In the genomic region with DNA sequence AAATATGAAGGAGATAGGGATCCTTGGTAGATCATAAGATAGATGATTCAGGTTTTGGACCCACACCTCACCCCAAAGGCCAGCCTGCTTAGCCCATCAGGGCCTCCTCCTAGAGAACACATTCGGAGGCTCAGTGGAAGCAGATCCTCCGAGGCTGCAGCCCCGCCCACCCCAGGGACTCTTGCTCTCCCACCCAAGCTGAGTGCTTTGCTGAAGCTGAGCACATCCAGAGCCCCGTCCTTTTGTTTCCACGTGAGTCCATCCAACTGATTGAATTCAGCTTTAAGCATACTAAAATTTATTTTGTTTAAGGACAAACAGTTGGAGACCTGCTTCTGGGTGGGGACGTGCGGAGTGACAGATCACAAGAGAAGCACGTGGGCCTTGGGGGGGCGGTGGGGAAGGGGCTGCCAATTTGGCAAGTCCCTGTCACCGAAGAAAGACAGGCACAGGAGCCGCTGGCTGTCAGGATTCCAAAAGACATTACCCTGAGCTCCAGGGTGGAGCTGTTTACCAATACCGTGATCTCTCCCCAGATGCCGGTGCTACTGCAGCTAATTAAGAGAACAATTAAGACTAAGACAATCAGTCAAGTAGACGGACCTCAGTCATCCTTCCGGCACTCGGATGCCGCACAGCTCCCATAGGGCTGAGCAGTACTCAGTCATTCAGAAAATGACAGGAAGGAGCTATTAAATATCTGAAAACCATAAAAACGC, we compare ENCODE assay signal across 8 mouse cellular contexts.
DNase-seq lines count a peak whose midpoint lies in the region; ATAC-seq lines count a peak whose summit lies in the region.
"Had no signal": no experiment of that assay in that cellular context is flagged by ENCODE, and none has a peak within 500 bp of the region (broad histone marks: within the 10 kb centered on the region; RNA-seq: fewer than 3 reads in every experiment).

No protein-coding gene starts in this region.

- DNase-seq in lung, postnatal 36 days, result no peak
- DNase-seq in limb, embryonic 10.5 days (ENCODE audit: low spot score), result no peak
- no peak for DNase-seq in thymus, postnatal 14 days
- DNase-seq in kidney, adult 11 months, result no peak
- DNase-seq: kidney, adult 2 months had no signal

- ATAC-seq in lung, embryonic 16.5 days (ENCODE audit: low read depth), result no peak
- ATAC-seq in forebrain, embryonic 13.5 days, result peak; percentile 74
- no peak for ATAC-seq in stomach, embryonic 14.5 days (ENCODE audit: insufficient number of reproducible peaks, insufficient read depth, low FRiP score, low read depth)

- H3K9ac ChIP-seq in lung, embryonic 16.5 days (ENCODE audit: low read length), result no peak overlapping the region
- 0 out of 2 replicates have a peak overlapping the region, but pooled peaks have one; percentile 40 for H3K9ac ChIP-seq in forebrain, embryonic 13.5 days
- H3K9ac ChIP-seq in stomach, embryonic 14.5 days (replicated peaks; ENCODE audit: low read depth, low read length), result no peak overlapping the region

- H3K27ac ChIP-seq in lung, embryonic 16.5 days (ENCODE audit: low read length), result no peak overlapping the region
- no peak overlapping the region for H3K27ac ChIP-seq in forebrain, embryonic 13.5 days
- no peak overlapping the region for H3K27ac ChIP-seq in limb, embryonic 10.5 days
- no peak overlapping the region for H3K27ac ChIP-seq in stomach, embryonic 14.5 days (ENCODE audit: low read length)

- H3K4me2 ChIP-seq in lung, embryonic 16.5 days (ENCODE audit: low read depth, low read length), result peak overlapping the region; percentile 22; the same call in 1 of the 2 replicates
- H3K4me2 ChIP-seq in forebrain, embryonic 13.5 days, result peak overlapping the region; percentile 52
- H3K4me2 ChIP-seq in stomach, embryonic 14.5 days (replicated peaks; ENCODE audit: low read depth, low read length), result peak overlapping the region; percentile 19; the same call in 1 of the 2 replicates

- 24% methylated on average over 18 of the region's 18 CpGs for WGBS in lung, embryonic 16.5 days
- 16% methylated on average over 18 of the region's 18 CpGs for WGBS in forebrain, embryonic 13.5 days
- 23% methylated on average over 18 of the region's 18 CpGs for WGBS in limb, embryonic 10.5 days
- 16% methylated on average over 18 of the region's 18 CpGs for WGBS in stomach, embryonic 14.5 days

- no peak overlapping the region for H3K4me3 ChIP-seq in lung, embryonic 16.5 days (ENCODE audit: low read length)
- peak overlapping the region; percentile 27 for H3K4me3 ChIP-seq in forebrain, embryonic 13.5 days
- 0 out of 2 replicates have a peak overlapping the region, but pooled peaks have one; percentile 18 for H3K4me3 ChIP-seq in limb, embryonic 10.5 days
- H3K4me3 ChIP-seq in stomach, embryonic 14.5 days (ENCODE audit: low read depth, low read length), result no peak overlapping the region; the same call in 1 of the 2 replicates

- no peaks in the 10 kb centered on the region for H3K27me3 ChIP-seq in lung, embryonic 16.5 days (ENCODE audit: control insufficient read depth, insufficient read depth, low read depth, low read length)
- H3K27me3 ChIP-seq in forebrain, embryonic 13.5 days, result no peaks in the 10 kb centered on the region
- H3K27me3 ChIP-seq in limb, embryonic 10.5 days (ENCODE audit: low read depth, poor library complexity, severe bottlenecking), result no peaks in the 10 kb centered on the region
- H3K27me3 ChIP-seq in stomach, embryonic 14.5 days (ENCODE audit: control insufficient read depth, insufficient read depth, low read length), result no peaks in the 10 kb centered on the region

- no peaks in the 10 kb centered on the region for H3K36me3 ChIP-seq in lung, embryonic 16.5 days (ENCODE audit: control insufficient read depth, insufficient read depth, low read length)
- H3K36me3 ChIP-seq in forebrain, embryonic 13.5 days (ENCODE audit: poor library complexity, severe bottlenecking), result no peaks in the 10 kb centered on the region
- no peaks in the 10 kb centered on the region for H3K36me3 ChIP-seq in limb, embryonic 10.5 days
- no peaks in the 10 kb centered on the region for H3K36me3 ChIP-seq in stomach, embryonic 14.5 days (ENCODE audit: control insufficient read depth, insufficient read depth, low read length)

- no peaks in the 10 kb centered on the region for H3K4me1 ChIP-seq in lung, embryonic 16.5 days (replicated peaks; ENCODE audit: control insufficient read depth, insufficient read depth, low read length)
- H3K4me1 ChIP-seq in forebrain, embryonic 13.5 days, result peaks cover 9% of the 10 kb centered on the region
- peaks cover 8% of the 10 kb centered on the region for H3K4me1 ChIP-seq in limb, embryonic 10.5 days
- 0 out of 2 replicates have a peak, but pooled peaks cover 3% of the 10 kb centered on the region for H3K4me1 ChIP-seq in stomach, embryonic 14.5 days (ENCODE audit: control insufficient read depth, insufficient read depth, low read length)

- no peaks in the 10 kb centered on the region for H3K9me3 ChIP-seq in lung, embryonic 16.5 days (ENCODE audit: control insufficient read depth, low read length)
- H3K9me3 ChIP-seq in forebrain, embryonic 13.5 days (replicated peaks), result no peaks in the 10 kb centered on the region
- H3K9me3 ChIP-seq in limb, embryonic 10.5 days (replicated peaks), result no peaks in the 10 kb centered on the region
- no peaks in the 10 kb centered on the region for H3K9me3 ChIP-seq in stomach, embryonic 14.5 days (ENCODE audit: control insufficient read depth, low read depth, low read length)

Comparison
In these comparisons a context has a peak if more than half of its experiments do, and no peak if none do; other contexts are left out.
1. H3K4me3 ChIP-seq: peak in forebrain, embryonic 13.5 days (single experiment) and limb, embryonic 10.5 days (single experiment); none in lung, embryonic 16.5 days (single experiment) and stomach, embryonic 14.5 days (single experiment).
2. Peak in every context shown above with its lines, with median percentiles within 50 percentile points of each other: H3K4me2 ChIP-seq.